Mouse (Mus musculus): ENCODE results near the gene Gm37240. TPM values are rescaled to one million over a fixed set of nuclear protein-coding genes. Genes with fewer than 3 reads are reported as not detected.

Gene Gm37240
- polyA plus RNA-seq, 1 experiment from 2014 or later: 18.1 TPM

DNA sequence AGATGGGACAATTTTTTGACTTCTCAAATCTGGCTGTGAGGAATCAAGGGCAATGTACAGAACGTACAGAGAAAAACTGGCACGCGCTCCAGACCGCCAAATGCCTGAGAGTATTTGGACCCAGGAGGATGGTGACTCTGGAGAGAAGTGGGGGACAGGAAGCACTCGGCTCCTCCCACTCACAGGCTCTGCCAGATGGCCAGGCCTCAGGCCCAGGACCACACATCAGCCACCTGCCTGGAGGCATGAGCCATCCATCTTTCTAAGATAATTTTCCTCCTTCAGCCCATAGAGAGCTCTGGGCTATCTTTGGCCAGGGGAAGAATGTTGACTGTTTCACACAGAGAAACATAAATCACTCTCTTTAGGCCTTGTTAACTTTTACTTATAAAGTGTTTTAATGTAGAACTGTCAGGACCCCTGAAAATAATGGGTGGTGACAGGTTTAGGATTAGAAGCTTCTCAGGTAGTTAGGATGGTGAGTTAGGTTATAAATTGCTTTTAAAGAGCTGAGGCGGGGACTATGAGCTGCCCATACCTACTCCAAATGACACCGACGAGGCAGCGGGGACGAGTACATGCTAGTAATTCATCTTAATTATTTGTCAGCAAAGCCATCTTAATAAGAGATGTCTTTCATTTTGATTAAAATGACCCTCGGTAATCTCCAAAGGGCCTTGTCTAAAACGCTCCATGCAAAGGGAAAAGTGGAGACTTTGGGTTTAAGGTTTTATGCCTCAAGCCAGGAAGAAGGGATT is 546.0 kb downstream of the Gm37240 start:
- Histone ChIP-seq H3K4me3 (ENCODE audit: low read depth, low read length) (no peak overlapping the region), H3K4me1 (replicated peaks; ENCODE audit: control insufficient read depth, insufficient read depth) (no peaks in the 10 kb centered on the region), H3K9ac (ENCODE audit: low read length) (no peak overlapping the region), H3K36me3 (ENCODE audit: control insufficient read depth, insufficient read depth, low read length) (no peaks in the 10 kb centered on the region), H3K27me3 (ENCODE audit: control insufficient read depth, insufficient read depth, low read length) (no peaks in the 10 kb centered on the region), H3K27ac (replicated peaks) (no peak overlapping the region), H3K9me3 (ENCODE audit: control insufficient read depth, low read length) (no peaks in the 10 kb centered on the region), H3K4me2 (replicated peaks; ENCODE audit: low read depth) (no peak overlapping the region)
- TF ChIP-seq EP300 (optimal IDR thresholded peaks at IDR 0.05) (no peak), CTCF (IDR thresholded peaks at IDR 0.05; ENCODE audit: low read depth) (no peak)
- ATAC-seq (ENCODE audit: low FRiP score, low TSS enrichment) (no peak), DNase-seq (ENCODE audit: low spot score) (no peak)
- 56% methylated on average over 12 of the region's 12 CpGs for WGBS

DNA sequence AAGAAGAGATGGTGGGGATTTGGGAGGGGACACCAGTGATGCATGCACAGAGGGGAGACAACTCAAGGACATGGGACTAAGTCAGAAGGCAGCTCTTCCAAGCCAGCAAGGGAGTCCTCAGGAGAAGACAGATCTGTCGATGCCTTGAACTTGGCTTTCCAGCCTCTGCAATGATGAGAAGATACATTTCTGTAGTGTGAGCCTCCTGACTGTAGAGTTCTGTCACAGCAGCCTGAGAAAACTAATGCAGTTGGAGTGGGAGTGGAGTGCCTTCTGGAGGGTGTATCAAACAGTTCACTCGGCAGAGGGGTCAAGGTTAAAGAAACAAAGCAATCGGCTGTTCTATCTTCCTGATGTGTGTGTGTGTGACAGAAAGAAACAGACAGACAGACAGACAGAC is 546.8 kb downstream of the Gm37240 start:
- no peak overlapping the region for H3K4me3 ChIP-seq (ENCODE audit: low read depth, low read length)
- no peak overlapping the region for H3K4me2 ChIP-seq (replicated peaks; ENCODE audit: low read depth)
- ATAC-seq (ENCODE audit: low FRiP score, low TSS enrichment) (no peak), DNase-seq (ENCODE audit: low spot score) (no peak)
- H3K9me3 ChIP-seq (ENCODE audit: control insufficient read depth, low read length): no peaks in the 10 kb centered on the region
- TF ChIP-seq CTCF (IDR thresholded peaks at IDR 0.05; ENCODE audit: low read depth) (no peak), EP300 (optimal IDR thresholded peaks at IDR 0.05) (no peak)
- no peaks in the 10 kb centered on the region for H3K27me3 ChIP-seq (ENCODE audit: control insufficient read depth, insufficient read depth, low read length)
- no peaks in the 10 kb centered on the region for H3K4me1 ChIP-seq (replicated peaks; ENCODE audit: control insufficient read depth, insufficient read depth)
- 25% methylated on average over 3 of the region's 3 CpGs for WGBS
- H3K36me3 ChIP-seq (ENCODE audit: control insufficient read depth, insufficient read depth, low read length): no peaks in the 10 kb centered on the region
- H3K27ac ChIP-seq (replicated peaks): no peak overlapping the region
- H3K9ac ChIP-seq (ENCODE audit: low read length): no peak overlapping the region

DNA sequence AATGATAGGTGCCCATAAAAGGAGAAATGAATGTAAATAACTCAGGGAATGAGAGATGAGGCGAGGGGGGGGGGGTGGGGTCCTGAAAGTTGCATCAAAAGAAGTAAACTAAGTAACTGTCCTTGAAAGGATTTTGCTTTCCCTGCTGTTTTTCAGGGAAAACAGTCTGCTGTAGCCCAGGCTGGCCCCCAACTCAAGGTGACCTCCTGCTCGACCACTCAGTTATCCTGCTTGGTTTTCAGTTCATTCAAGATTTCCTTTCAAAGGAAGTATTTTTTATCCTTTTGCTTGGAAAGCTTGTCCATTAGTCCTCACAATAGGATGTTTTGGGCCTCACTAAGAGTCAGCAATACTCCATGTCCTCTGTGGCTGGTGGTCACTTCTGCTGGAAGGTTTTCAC is 547.4 kb downstream of the Gm37240 start:
- Histone ChIP-seq H3K9ac (ENCODE audit: low read length) (no peak overlapping the region), H3K36me3 (ENCODE audit: control insufficient read depth, insufficient read depth, low read length) (no peaks in the 10 kb centered on the region), H3K4me1 (replicated peaks; ENCODE audit: control insufficient read depth, insufficient read depth) (no peaks in the 10 kb centered on the region), H3K9me3 (ENCODE audit: control insufficient read depth, low read length) (no peaks in the 10 kb centered on the region), H3K27ac (replicated peaks) (no peak overlapping the region), H3K27me3 (ENCODE audit: control insufficient read depth, insufficient read depth, low read length) (no peaks in the 10 kb centered on the region), H3K4me3 (ENCODE audit: low read depth, low read length) (no peak overlapping the region), H3K4me2 (replicated peaks; ENCODE audit: low read depth) (no peak overlapping the region)
- DNase-seq (ENCODE audit: low spot score) (no peak), ATAC-seq (ENCODE audit: low FRiP score, low TSS enrichment) (no peak)
- WGBS: 71% methylated on average over 2 of the region's 2 CpGs
- TF ChIP-seq EP300 (optimal IDR thresholded peaks at IDR 0.05) (no peak), CTCF (IDR thresholded peaks at IDR 0.05; ENCODE audit: low read depth) (no peak)

DNA sequence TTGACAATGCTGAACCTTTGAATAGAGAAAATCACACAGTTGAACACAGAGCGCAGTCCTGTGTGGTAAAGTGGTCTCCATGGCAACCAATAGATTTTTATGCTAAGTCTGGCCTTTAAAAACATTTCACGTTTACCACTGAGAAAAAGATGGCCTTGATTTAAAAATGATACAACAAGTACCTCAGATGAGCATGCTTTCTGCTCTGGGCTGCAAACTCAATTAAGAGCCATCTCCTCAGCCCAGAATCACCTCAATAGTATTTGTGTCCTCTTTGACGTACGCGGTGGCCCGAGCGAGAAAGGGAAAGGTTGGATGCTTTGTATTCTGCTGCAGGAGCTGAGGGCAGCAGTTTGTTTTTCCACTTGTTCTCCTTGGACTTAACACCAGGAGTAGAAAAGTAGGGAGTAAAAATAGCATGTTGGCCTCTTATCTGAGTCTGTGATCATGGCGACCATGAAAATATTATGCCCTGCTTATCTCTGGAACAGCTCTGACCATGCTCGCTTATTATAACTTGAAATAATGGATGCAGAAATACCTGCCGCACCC is 548.0 kb downstream of the Gm37240 start:
- Histone ChIP-seq H3K4me2 (replicated peaks; ENCODE audit: low read depth) (no peak overlapping the region), H3K9me3 (ENCODE audit: control insufficient read depth, low read length) (no peaks in the 10 kb centered on the region), H3K4me1 (replicated peaks; ENCODE audit: control insufficient read depth, insufficient read depth) (no peaks in the 10 kb centered on the region), H3K27me3 (ENCODE audit: control insufficient read depth, insufficient read depth, low read length) (no peaks in the 10 kb centered on the region), H3K9ac (ENCODE audit: low read length) (no peak overlapping the region), H3K36me3 (ENCODE audit: control insufficient read depth, insufficient read depth, low read length) (no peaks in the 10 kb centered on the region), H3K4me3 (ENCODE audit: low read depth, low read length) (no peak overlapping the region), H3K27ac (replicated peaks) (no peak overlapping the region)
- TF ChIP-seq CTCF (IDR thresholded peaks at IDR 0.05; ENCODE audit: low read depth) (no peak), EP300 (optimal IDR thresholded peaks at IDR 0.05) (no peak)
- DNase-seq (ENCODE audit: low spot score): no peak
- no peak for ATAC-seq (ENCODE audit: low FRiP score, low TSS enrichment)
- WGBS: 81% methylated on average over 10 of the region's 10 CpGs

DNA sequence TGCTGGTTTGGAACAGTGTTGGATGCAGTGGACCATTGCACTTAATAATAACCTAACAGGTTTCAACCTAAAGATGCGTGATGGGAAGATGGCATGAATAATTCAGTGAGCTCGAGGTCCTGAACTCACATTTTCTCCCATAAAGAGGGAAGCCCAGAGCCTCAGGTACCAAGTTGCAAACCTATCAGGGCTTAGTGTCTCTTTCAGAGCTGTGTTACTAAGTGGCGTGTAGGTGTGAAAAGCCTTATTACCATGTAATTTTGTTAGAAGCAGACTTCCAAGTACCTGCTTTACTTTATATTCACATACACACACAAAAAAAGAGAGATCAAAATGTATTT is 548.6 kb downstream of the Gm37240 start:
- H3K4me1 ChIP-seq (replicated peaks; ENCODE audit: control insufficient read depth, insufficient read depth): no peaks in the 10 kb centered on the region
- H3K9me3 ChIP-seq (ENCODE audit: control insufficient read depth, low read length): no peaks in the 10 kb centered on the region
- no peaks in the 10 kb centered on the region for H3K36me3 ChIP-seq (ENCODE audit: control insufficient read depth, insufficient read depth, low read length)
- no peak overlapping the region for H3K9ac ChIP-seq (ENCODE audit: low read length)
- H3K27ac ChIP-seq (replicated peaks): no peak overlapping the region
- ATAC-seq (ENCODE audit: low FRiP score, low TSS enrichment): no peak
- H3K27me3 ChIP-seq (ENCODE audit: control insufficient read depth, insufficient read depth, low read length): no peaks in the 10 kb centered on the region
- H3K4me2 ChIP-seq (replicated peaks; ENCODE audit: low read depth): no peak overlapping the region
- no peak for DNase-seq (ENCODE audit: low spot score)
- no peak overlapping the region for H3K4me3 ChIP-seq (ENCODE audit: low read depth, low read length)
- no peak for TF ChIP-seq EP300 (optimal IDR thresholded peaks at IDR 0.05)
- TF ChIP-seq CTCF (IDR thresholded peaks at IDR 0.05; ENCODE audit: low read depth): no peak
- WGBS: 88% methylated on average over 3 of the region's 3 CpGs
